Mouse (Mus musculus) regulatory T cell (primary cell): ENCODE measurements around the gene Ndufaf4.

Experiments used
- in situ Hi-C: fragments of 300-600 bp; cut with MboI, MseI; formaldehyde crosslinking; loops from one replicate; pipeline ENCODE4 v1.15.1; 2025; ENCODE audit warnings: high pct_unique_total_duplicates

Ndufaf4 gene

GRCm38 (mm10) chr4:24897851-24898515, at the start of gene Ndufaf4:
Gene Ndufaf4, plus strand, starts transcription at chr4:24898083.
- in situ Hi-C loops: loop anchor here (5.0 to 25.0 kb wide), 2 partner anchors 181 to 411 kb away; partner anchors contain the start of gene Mms22l

GRCm38 (mm10) chr4:24850401-24851325, 47.2 kb upstream of the Ndufaf4 start, which contains the start of gene Klhl32:
Gene Klhl32, minus strand, starts transcription at chr4:24851124.
- in situ Hi-C loops: no loop called here

DNA sequence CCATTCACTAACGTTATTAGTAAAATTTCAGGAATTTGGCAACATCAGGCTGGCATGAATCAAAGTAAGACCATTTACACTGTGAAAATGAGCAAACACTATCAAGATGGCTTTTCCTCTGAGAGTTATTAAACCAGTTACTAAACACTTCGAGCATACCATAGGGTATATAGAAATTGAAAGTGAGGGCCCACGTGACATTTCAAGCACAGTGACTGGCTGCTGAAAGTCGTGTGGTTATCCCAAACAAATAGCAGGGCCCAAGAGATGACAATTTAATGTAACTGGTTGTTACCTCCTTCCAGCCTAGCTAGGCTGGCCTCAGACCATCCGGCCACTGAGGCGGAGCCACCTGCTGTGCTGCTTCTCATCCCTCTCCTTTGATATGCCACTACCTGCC, 32.2 kb upstream of the Ndufaf4 start:
- in situ Hi-C loops: no loop called here

DNA sequence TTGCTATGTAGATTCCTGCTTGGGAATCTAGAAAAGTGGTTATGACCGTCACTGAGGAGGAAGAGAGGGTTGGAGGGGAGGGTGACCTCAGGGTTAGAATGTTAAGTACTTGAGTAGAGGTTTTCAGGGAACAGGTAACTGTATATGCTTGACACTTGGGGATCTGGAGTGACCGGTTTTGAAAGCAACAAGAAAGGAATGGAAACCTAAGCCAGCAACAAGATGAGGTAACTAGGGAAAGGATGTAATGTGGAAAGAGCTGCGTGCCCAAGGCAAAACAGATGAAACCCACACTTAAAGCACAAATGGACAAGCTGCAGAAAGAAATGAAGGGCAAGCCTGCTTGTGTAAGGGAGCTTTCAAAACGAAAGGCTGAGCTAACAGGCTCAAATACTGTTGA, 28.7 kb upstream of the Ndufaf4 start:
- in situ Hi-C loops: no loop called here

- in situ Hi-C loops: loop anchor here (25.0 kb wide), 1 partner anchor 402 kb away; the partner anchor contains the start of gene Mms22l
These were observed 8.5 kb upstream of the Ndufaf4 start for GRCm38 (mm10) chr4:24889386-24889785.

GRCm38 (mm10) chr4:24892293-24892692, 5.6 kb upstream of the Ndufaf4 start:
- in situ Hi-C loops: loop anchor here (25.0 kb wide), 1 partner anchor 405 kb away; the partner anchor contains the start of gene Mms22l

DNA sequence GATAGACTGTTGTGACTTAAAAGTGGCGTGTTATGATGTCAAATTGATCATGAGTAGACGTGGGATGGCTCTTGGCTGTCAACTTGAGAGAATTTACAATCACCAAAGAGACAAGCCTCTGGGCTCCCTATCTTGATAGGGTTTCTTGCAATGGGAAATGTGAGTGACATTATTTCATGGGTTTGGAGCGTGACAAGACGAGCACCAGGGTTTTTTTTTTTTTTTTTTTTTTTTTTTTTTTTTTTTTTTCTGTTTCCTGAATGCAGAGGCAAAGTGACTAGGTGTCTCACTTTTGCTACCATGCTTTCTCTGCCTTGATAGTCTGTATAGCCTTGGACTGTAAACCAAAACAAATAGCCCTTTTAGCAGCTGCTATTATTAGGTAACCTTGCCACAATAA, 3.3 kb upstream of the Ndufaf4 start:
- in situ Hi-C loops: loop anchor here (5.0 to 25.0 kb wide), 2 partner anchors 177 to 407 kb away; partner anchors contain the start of gene Mms22l

DNA sequence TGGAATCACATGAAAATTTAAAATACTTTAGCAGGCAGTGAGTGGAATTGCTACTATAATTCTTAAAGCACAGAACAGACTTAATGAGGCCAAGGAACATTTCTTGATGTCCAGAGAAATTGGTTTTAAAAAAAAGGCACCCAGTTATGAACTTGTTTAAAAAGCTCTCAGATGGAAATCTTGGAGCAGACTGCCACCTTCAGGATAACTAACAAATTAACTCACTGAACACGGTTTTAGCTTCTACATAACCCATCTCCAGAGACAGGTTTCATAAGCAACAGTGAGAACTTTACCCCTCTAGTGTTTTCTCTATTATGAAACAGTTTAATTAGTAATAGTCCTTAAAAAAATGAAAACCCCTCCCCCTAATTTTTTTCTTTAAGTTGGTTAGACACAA, 1.1 kb upstream of the Ndufaf4 start:
- in situ Hi-C loops: loop anchor here (5.0 to 25.0 kb wide), 2 partner anchors 180 to 410 kb away; partner anchors contain the start of gene Mms22l

- in situ Hi-C loops: loop anchor here (5.0 to 25.0 kb wide), 2 partner anchors 180 to 410 kb away; partner anchors contain the start of gene Mms22l
These were observed 532 bp upstream of the Ndufaf4 start for GRCm38 (mm10) chr4:24897351-24897750.

GRCm38 (mm10) chr4:24898636-24899035, 753 bp downstream of the Ndufaf4 start:
- in situ Hi-C loops: loop anchor here (5.0 to 25.0 kb wide), 2 partner anchors 181 to 411 kb away; partner anchors contain the start of gene Mms22l

DNA sequence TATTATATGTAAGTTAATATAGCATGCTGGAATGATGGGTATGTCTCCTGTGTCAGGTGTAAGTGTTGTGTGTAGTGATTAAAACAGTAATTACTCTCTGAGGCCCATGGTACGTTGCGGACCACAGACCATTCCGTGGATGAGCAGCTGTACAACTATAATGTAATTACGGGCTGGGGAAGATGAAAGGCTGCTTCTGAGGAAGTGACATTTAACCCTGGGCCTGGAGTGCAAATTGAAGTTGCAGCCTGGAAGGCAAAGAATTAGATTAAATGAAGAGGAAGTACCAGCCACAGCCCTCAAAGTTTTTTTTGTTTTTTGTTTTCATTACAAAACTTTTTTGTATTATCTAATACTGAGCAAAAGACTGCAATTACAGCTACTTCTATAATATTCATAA, 1.3 kb downstream of the Ndufaf4 start:
- in situ Hi-C loops: loop anchor here (5.0 to 25.0 kb wide), 2 partner anchors 182 to 412 kb away; partner anchors contain the start of gene Mms22l

GRCm38 (mm10) chr4:24907745-24908144, 9.9 kb downstream of the Ndufaf4 start:
- in situ Hi-C loops: loop anchor here (10.0 to 25.0 kb wide), 2 partner anchors 320 to 377 kb away; partner anchors contain the start of gene Ufl1

GRCm38 (mm10) chr4:24915631-24916030, 17.7 kb downstream of the Ndufaf4 start:
- in situ Hi-C loops: loop anchor here (25.0 kb wide), 1 partner anchor 328 kb away; no protein-coding TSS in a partner anchor

DNA sequence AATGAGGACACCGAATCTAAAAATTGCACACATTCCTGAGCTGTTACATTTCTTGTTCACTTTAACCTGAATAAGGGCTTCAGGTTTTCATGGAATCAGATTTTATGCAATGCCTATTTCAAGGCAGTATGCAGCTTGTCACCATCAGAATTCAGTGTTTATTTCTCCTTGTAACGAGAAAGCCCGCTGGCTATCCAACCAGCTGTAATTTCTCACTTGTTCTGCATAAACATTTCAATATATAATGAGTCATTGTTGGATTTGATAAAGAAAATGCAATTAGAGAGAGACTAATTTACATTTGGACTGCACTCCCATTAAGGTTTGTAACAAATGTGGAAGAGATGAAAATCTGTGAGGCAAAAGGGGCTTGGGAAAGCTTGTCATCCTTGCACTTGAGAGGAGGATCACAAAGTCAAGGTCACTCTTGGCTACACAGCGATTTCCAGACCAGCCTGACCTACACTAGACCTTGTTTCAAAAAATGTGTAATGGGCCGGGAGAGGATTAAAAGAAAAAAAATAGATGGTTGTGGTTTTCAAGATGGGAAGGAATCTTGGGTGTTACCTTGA, 22.2 kb downstream of the Ndufaf4 start:
- in situ Hi-C loops: loop anchor here (25.0 kb wide), 1 partner anchor 333 kb away; no protein-coding TSS in a partner anchor

GRCm38 (mm10) chr4:24924726-24925125, 26.8 kb downstream of the Ndufaf4 start:
- in situ Hi-C loops: loop anchor here (25.0 kb wide), 1 partner anchor 337 kb away; no protein-coding TSS in a partner anchor

DNA sequence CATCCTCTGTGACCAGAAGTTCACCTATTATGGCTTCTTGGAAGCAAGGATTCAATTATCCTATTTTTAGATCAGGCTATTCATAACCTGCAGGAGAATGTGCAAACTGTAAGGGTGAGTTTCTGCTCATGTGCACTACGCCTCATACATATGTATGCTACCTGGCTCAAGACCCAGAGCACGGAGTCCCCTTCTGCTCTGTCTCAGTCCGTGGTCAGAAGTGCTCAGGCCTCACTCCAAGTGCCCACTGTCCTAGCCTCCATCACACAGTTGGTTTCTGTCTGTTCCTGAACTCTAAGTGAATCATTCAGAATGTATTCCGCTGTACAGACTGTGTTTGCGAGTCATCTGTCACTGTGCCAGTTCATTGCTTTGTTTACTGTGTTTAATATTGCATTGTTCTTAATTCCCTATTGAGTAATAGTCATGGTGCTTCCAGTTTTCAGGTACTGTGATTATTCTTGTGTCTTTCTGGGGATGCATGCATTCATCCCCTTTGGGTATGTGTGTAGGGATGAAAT, 30.4 kb downstream of the Ndufaf4 start:
- in situ Hi-C loops: no loop called here

DNA sequence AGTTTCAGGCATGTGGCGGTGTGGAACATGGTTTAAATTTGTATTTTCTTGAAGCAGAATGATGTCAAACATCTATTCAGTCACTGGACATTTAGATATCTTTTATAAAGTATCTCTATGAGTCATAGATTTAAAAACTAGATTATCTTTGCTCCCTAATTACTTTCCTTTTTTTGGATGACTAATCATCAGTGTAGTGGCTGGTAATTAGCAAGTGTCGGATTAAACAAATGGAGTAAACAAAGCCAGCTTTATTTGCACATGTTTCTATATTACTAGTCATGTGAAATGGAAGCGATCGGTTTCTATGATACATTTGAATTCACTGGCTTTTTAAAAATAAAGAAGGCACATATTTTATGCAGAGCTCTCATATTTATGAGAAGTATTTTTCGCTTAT, 31.0 kb downstream of the Ndufaf4 start:
- in situ Hi-C loops: no loop called here

GRCm38 (mm10) chr4:24942728-24943424, 45.0 kb downstream of the Ndufaf4 start:
- in situ Hi-C loops: no loop called here
